Mouse (Mus musculus) stomach, postnatal 0 days (tissue): Measurements from ENCODE around the gene Frs3. TPM values are rescaled to one million over a fixed set of nuclear protein-coding genes. Genes with fewer than 3 reads are reported as not detected.

Experiments used
- ATAC-seq: fragments of 200-750 bp; cut with Nextera tagmentation; 2 replicates; pipeline ENCODE4 v1.8.0; 2017; ENCODE audit not compliant: low FRiP score, low TSS enrichment
- DNase-seq: peaks from one replicate; pipeline ENCODE4 v3.0.0-alpha.2; 2016; ENCODE audit warnings: low spot score
- H3K27ac ChIP-seq: fragments of 300-500 bp; sonication (generic); replicated peaks from 2 replicates; pipeline ENCODE4 v1.5.1; 2014; ENCODE audit warnings: mild to moderate bottlenecking, control low read depth
- H3K27me3 ChIP-seq: fragments of 300-500 bp; sonication (generic); 2 replicates; pipeline ENCODE4 v1.6.1; 2014; ENCODE audit warnings: low read length; ENCODE audit not compliant: control insufficient read depth, insufficient read depth
- H3K36me3 ChIP-seq: fragments of 300-500 bp; sonication (generic); 2 replicates; pipeline ENCODE4 v1.6.1; 2014; ENCODE audit warnings: low read length, mixed read lengths; ENCODE audit not compliant: control insufficient read depth, insufficient read depth
- H3K4me1 ChIP-seq: fragments of 300-500 bp; sonication (generic); replicated peaks from 2 replicates; pipeline ENCODE4 v1.6.1; 2014; ENCODE audit warnings: antibody characterized with exemption; ENCODE audit not compliant: control insufficient read depth, insufficient read depth
- H3K4me2 ChIP-seq: fragments of 300-500 bp; sonication (generic); replicated peaks from 2 replicates; pipeline ENCODE4 v1.6.1; 2014; ENCODE audit warnings: low read depth, mild to moderate bottlenecking, control low read depth, moderate library complexity
- H3K4me3 ChIP-seq: fragments of 300-500 bp; sonication (generic); 2 replicates; pipeline ENCODE4 v1.5.1; 2014; ENCODE audit warnings: low read depth, low read length, control low read depth
- H3K9ac ChIP-seq: fragments of 300-500 bp; sonication (generic); 2 replicates; pipeline ENCODE4 v1.6.1; 2014; ENCODE audit warnings: mild to moderate bottlenecking, low read length, control low read depth, mixed read lengths
- H3K9me3 ChIP-seq: fragments of 300-500 bp; sonication (generic); 2 replicates; pipeline ENCODE4 v1.6.1; 2016; ENCODE audit warnings: low read length; ENCODE audit not compliant: control insufficient read depth
- CTCF ChIP-seq: IDR thresholded peaks from 2 replicates; pipeline ENCODE4 v1.5.1; 2016; ENCODE audit warnings: antibody characterized with exemption, low read depth, mild to moderate bottlenecking, moderate library complexity
- EP300 ChIP-seq: optimal IDR thresholded peaks from 2 replicates; pipeline ENCODE3; 2016; ENCODE audit warnings: antibody characterized with exemption
- WGBS: fragments of 180-500 bp; shearing (Covaris S2); extraction: QIAGEN DNeasy Blood & Tissue Kit; methylation state at CpG from one replicate; pipeline ENCODE4 v1.1.7; 2014; 5-methylcytosine and 5-hydroxymethylcytosine counted together
- polyA plus RNA-seq: library from polyadenylated mRNA; unstranded; fragments of >200 nt; fragmentation: Nextera tagmentation; extraction: Ambion mirVana; gene quantifications from 2 replicates; pipeline ENCODE4 v1.2.1, GENCODE M21; 2015

Gene Frs3
- polyA plus RNA-seq, 1 experiment from 2014 or later: 2.7 TPM

DNA sequence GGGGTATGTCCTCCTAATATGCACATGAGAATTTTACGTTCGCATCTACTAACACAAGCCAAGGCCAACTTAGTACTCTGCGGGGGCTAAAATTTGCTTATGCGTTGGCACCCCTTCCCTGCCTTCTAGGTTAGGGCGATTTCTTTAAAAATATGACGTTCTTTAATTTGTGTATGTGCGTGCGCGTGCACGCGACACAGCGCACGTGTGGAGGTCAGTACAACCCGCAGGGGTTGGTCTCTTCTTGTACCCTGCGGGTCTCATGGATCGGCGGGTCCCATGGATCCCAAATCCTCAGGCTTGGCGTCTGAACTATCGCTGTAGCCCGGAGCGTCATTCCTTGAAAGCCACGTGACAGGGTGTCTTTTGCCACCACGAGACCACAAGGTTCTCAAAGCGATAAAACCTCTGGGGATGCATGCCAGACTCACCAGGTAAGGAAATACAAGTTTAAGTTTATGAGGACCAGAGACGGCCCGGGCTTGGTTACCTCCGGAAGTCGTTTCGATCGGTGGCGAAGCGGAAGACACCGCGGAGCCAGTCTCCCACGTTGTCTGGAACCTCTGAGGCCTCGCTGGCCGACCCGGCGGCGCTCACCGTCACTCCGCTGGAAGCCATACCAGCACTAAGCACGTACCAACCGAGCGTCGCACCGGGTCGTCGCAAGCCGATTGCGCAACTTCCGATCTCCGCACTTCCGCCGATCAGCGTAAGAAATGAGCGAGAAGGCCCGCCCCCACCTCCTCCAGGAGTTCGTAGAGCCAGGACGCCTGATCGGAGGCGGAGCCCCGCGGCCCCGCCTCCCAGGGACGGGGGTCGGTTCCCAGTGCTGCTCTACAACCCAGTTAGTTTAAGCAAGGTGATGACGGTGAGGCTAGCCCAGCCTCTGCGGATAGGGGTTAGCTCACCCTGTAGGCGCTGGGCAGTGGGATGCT is 1.2 kb upstream of the Frs3 start:
- H3K4me2 ChIP-seq: peak overlapping the region; percentile 94
- H3K36me3 ChIP-seq: 0 out of 2 replicates have a peak, but pooled peaks cover 2% of the 10 kb centered on the region
- under 1% methylated on average over 70 of the region's 70 CpGs for WGBS
- DNase-seq (peak; percentile 96), ATAC-seq (peak; percentile 91)
- H3K27me3 ChIP-seq: no peaks in the 10 kb centered on the region
- 0 out of 2 replicates have a peak, but pooled peaks cover 3% of the 10 kb centered on the region for H3K4me1 ChIP-seq
- H3K4me3 ChIP-seq: peak overlapping the region; percentile 79
- TF ChIP-seq CTCF (no peak), EP300 (no peak)
- H3K9me3 ChIP-seq: no peaks in the 10 kb centered on the region
- H3K9ac ChIP-seq: peak overlapping the region; percentile 81
- H3K27ac ChIP-seq: peak overlapping the region; percentile 82

DNA sequence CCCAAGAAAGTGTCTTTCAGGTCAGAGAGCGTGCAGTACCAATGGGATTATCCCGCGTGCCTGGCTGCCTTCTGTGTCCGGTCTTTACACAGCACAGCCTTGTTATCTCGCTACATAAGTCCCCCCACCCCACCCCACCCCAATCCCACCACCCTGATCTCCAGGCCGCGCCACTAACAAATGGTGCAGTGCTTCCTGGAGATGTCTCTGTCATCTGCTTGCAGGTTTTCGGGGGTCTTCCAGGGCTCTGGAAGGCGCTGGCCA is 554 bp upstream of the Frs3 start, which contains the start of gene Tomm6:
Gene Tomm6, minus strand, starts transcription at position 43 of the 264 bp plus-strand sequence.
- ATAC-seq (no peak), DNase-seq (no peak)
- H3K36me3 ChIP-seq: 0 out of 2 replicates have a peak, but pooled peaks cover 2% of the 10 kb centered on the region
- H3K9ac ChIP-seq: peak within 1 kb of the TSS; percentile 81
- no peaks in the 10 kb centered on the region for H3K9me3 ChIP-seq
- no peaks in the 10 kb centered on the region for H3K27me3 ChIP-seq
- 0 out of 2 replicates have a peak, but pooled peaks cover 3% of the 10 kb centered on the region for H3K4me1 ChIP-seq
- WGBS: 0% methylated on average over 9 of the region's 9 CpGs
- peak within 1 kb of the TSS; percentile 82 for H3K27ac ChIP-seq
- H3K4me3 ChIP-seq: peak within 1 kb of the TSS; percentile 79
- H3K4me2 ChIP-seq: peak within 1 kb of the TSS; percentile 94
- no peak for TF ChIP-seq CTCF
- no peak for TF ChIP-seq EP300

DNA sequence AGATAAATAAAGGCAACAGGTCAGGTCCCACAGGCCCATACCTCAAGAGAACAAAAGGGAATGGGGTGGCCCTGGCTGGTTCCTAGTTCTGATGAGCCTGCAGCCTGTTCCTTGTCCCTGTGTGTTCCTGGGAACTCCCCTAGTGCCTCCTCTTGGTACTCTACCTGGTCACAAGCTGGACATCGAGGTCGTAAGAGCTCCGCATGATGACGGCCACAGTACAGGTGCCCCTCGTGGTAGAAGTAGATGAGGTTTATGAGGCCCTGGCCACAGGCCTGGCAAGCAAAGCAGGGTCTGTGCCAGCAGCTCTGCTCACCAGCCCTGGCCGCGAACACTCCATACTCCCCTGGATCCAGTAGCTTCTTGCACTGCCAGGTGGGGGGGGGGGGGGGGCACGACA is 1.1 kb downstream of the Frs3 start:
- H3K27me3 ChIP-seq: no peaks in the 10 kb centered on the region
- TF ChIP-seq EP300: no peak
- TF ChIP-seq CTCF: no peak
- H3K36me3 ChIP-seq: 0 out of 2 replicates have a peak, but pooled peaks cover 2% of the 10 kb centered on the region
- WGBS: 86% methylated on average over 7 of the region's 8 CpGs
- no peak overlapping the region for H3K9ac ChIP-seq
- ATAC-seq (no peak), DNase-seq (no peak)
- H3K27ac ChIP-seq: no peak overlapping the region
- no peak overlapping the region for H3K4me2 ChIP-seq
- no peak overlapping the region for H3K4me3 ChIP-seq
- no peaks in the 10 kb centered on the region for H3K9me3 ChIP-seq
- H3K4me1 ChIP-seq: 0 out of 2 replicates have a peak, but pooled peaks cover 3% of the 10 kb centered on the region

- no peak overlapping the region for H3K27ac ChIP-seq
- DNase-seq (no peak), ATAC-seq (no peak)
- WGBS: 100% methylated on average over 3 of the region's 3 CpGs
- no peak overlapping the region for H3K4me3 ChIP-seq
- no peaks in the 10 kb centered on the region for H3K9me3 ChIP-seq
- no peak overlapping the region for H3K9ac ChIP-seq
- no peaks in the 10 kb centered on the region for H3K27me3 ChIP-seq
- no peak overlapping the region for H3K4me2 ChIP-seq
- TF ChIP-seq CTCF (no peak), EP300 (no peak)
- 0 out of 2 replicates have a peak, but pooled peaks cover 3% of the 10 kb centered on the region for H3K4me1 ChIP-seq
- no peaks in the 10 kb centered on the region for H3K36me3 ChIP-seq
Measured at GRCm38 (mm10) chr17:47691650-47692049, 2.8 kb downstream of the Frs3 start.

DNA sequence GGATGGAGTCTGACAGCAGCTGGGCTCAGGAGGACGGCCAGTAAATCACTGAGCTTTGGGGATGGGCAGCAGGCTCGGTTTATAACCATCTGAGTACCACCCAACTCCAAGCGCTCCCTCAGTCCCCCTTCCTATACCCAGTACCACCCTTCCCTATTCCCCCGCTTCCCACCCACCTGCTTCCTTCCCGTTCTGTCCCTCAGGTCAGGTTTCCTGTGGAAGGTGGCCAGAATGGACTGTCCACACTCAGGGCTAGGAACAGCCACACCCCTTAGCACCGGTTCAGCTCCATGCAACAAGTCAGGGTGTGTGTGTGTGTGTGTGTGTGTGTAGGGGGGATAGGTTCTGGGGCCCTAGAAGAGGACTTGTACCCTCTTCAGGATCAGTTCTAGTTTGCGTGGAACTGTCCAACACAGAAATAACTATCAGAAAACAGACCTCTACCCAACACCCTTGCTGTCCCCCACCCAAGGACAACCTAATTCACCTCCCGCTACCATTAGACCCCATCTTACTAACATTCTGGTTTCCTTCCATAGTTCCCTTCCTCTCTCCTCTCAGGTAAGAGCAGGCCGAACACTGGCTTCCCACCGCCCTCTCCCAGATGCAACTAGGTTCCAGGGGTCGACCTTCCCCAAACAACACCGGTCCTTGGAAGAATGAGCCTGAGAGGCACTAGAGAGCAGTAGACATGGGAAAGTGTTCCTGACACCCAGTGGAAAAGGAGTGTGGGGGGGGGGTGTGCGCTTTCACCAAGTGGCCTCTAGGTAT is 5.0 kb downstream of the Frs3 start:
- TF ChIP-seq CTCF: no peak
- no peak for TF ChIP-seq EP300

GRCm38 (mm10) chr17:47694442-47694502 is 5.4 kb downstream of the Frs3 start, which contains the start of gene Gm21981:
Gene Gm21981 (minus strand): TSS chr17:47694455.
- H3K27ac ChIP-seq: no peak within 1 kb of the TSS
- peak within 1 kb of the TSS; percentile 77 for H3K4me3 ChIP-seq
- ATAC-seq: no peak
- peak within 1 kb of the TSS; percentile 82 for H3K9ac ChIP-seq
- peak within 1 kb of the TSS; percentile 87 for H3K4me2 ChIP-seq
- H3K36me3 ChIP-seq: no peaks in the 10 kb centered on the region
- no peaks in the 10 kb centered on the region for H3K4me1 ChIP-seq
- TF ChIP-seq EP300 (no peak), CTCF (0 out of 2 replicates have a peak, but pooled peaks have one; percentile 19)
- DNase-seq: no peak
- no peaks in the 10 kb centered on the region for H3K9me3 ChIP-seq
- 2% methylated on average over 3 of the region's 3 CpGs for WGBS
- H3K27me3 ChIP-seq: no peaks in the 10 kb centered on the region

More for the DNA sequence above, 5.0 kb downstream of the Frs3 start:
- peak overlapping the region; percentile 82 for H3K9ac ChIP-seq
- peak overlapping the region; percentile 87 for H3K4me2 ChIP-seq
- H3K27ac ChIP-seq: no peak overlapping the region
- no peaks in the 10 kb centered on the region for H3K4me1 ChIP-seq
- no peaks in the 10 kb centered on the region for H3K36me3 ChIP-seq
- DNase-seq (no peak), ATAC-seq (no peak)
- peak overlapping the region; percentile 77 for H3K4me3 ChIP-seq
- H3K27me3 ChIP-seq: no peaks in the 10 kb centered on the region
- no peaks in the 10 kb centered on the region for H3K9me3 ChIP-seq
- WGBS: 48% methylated on average over 13 of the region's 13 CpGs
